Mouse (Mus musculus) embryonic facial prominence, embryonic 13.5 days (tissue): ENCODE measurements around the gene Znrf2. TPM values are rescaled to one million over a fixed set of nuclear protein-coding genes. Genes with fewer than 3 reads are reported as not detected.
"Not testable (repeated sequence)": the region's sequence is repeated elsewhere in the genome, so short reads cannot be mapped to it uniquely, and the experiment has no call there.

ENCODE experiments used
- ATAC-seq: fragments of 200-750 bp; cut with Nextera tagmentation; 2 replicates; pipeline ENCODE4 v1.8.0; 2017; ENCODE audit warnings: low read depth; ENCODE audit not compliant: insufficient number of reproducible peaks, insufficient read depth, low FRiP score, low TSS enrichment
- H3K27ac ChIP-seq: fragments of 300-500 bp; sonication (generic); 2 replicates; pipeline ENCODE4 v1.5.1; 2015; ENCODE audit warnings: moderate library complexity, mild to moderate bottlenecking, inconsistent platforms
- H3K27me3 ChIP-seq: fragments of 300-500 bp; sonication (generic); 2 replicates; pipeline ENCODE4 v1.6.1; 2015; ENCODE audit warnings: mild to moderate bottlenecking, inconsistent platforms
- H3K36me3 ChIP-seq: fragments of 300-500 bp; sonication (generic); 2 replicates; pipeline ENCODE4 v1.6.1; 2015; ENCODE audit warnings: mild to moderate bottlenecking, inconsistent platforms
- H3K4me1 ChIP-seq: fragments of 300-500 bp; sonication (generic); 2 replicates; pipeline ENCODE4 v1.6.1; 2015; ENCODE audit warnings: inconsistent platforms
- H3K4me2 ChIP-seq: fragments of 300-500 bp; sonication (generic); 2 replicates; pipeline ENCODE4 v1.6.1; 2015; ENCODE audit warnings: moderate library complexity, mild to moderate bottlenecking, inconsistent platforms
- H3K4me3 ChIP-seq: fragments of 300-500 bp; sonication (generic); 2 replicates; pipeline ENCODE4 v1.5.1; 2015; ENCODE audit warnings: mild to moderate bottlenecking, inconsistent platforms
- H3K9ac ChIP-seq: fragments of 300-500 bp; sonication (generic); 2 replicates; pipeline ENCODE4 v1.6.1; 2015; ENCODE audit warnings: mild to moderate bottlenecking, inconsistent platforms
- H3K9me3 ChIP-seq: fragments of 300-500 bp; sonication (generic); 2 replicates; pipeline ENCODE4 v1.6.1; 2016; ENCODE audit warnings: inconsistent platforms
- WGBS: fragments of 180-500 bp; shearing (Covaris S2); methylation state at CpG from one replicate; pipeline ENCODE4 v1.1.7; 2015; ENCODE audit warnings: mixed read lengths; 5-methylcytosine and 5-hydroxymethylcytosine counted together
- polyA plus RNA-seq: library from polyadenylated mRNA; unstranded; fragments of >200 nt; fragmentation: Nextera tagmentation; extraction: Ambion mirVana; gene quantifications from 2 replicates; pipeline ENCODE4 v1.2.1, GENCODE M21; 2015

Gene Znrf2
- polyA plus RNA-seq, 1 experiment from 2014 or later = 3.5 TPM

DNA sequence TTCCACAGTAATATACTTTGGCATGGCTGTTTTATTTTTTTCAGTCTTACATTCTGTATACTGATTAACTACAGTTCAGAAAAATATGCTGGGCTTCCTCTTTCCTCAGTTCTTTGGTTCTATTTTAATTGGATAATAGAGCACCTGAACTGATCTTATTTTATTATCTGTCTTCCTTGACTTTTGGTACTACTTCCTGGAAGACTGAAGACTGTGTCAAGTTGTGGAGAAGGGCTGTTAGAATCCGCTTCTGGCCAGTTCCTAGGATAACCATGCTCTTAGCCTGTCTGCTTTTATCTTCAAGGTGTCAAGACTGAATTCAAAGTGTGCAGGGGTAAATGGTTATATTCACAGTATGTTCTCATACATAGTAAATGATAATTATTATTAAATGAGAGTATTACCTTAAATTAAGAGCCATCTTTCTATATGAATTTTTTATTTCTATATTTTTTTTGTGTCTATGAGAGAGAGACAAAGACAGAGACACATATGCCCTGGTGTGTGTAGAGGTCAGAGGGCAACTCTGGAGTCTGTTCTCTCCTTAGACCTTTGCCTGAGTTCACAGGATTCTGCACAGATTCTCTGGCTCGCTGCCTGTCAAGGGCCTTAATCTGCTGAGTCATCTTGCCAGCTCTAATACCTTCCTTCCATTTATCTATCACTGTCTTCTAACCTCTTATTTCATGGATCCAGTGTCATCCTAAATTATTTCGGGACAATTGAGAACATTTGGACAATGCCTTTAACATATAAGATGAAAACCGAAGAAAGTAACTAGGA lies 39.3 kb downstream of the Znrf2 start:
- Histone ChIP-seq H3K4me2 (no peak overlapping the region), H3K27me3 (no peaks in the 10 kb centered on the region), H3K36me3 (no peaks in the 10 kb centered on the region), H3K27ac (no peak overlapping the region), H3K9me3 (no peaks in the 10 kb centered on the region), H3K9ac (no peak overlapping the region), H3K4me3 (no peak overlapping the region), H3K4me1 (no peaks in the 10 kb centered on the region)
- 58% methylated on average over 4 of the region's 4 CpGs for WGBS
- no peak for ATAC-seq

DNA sequence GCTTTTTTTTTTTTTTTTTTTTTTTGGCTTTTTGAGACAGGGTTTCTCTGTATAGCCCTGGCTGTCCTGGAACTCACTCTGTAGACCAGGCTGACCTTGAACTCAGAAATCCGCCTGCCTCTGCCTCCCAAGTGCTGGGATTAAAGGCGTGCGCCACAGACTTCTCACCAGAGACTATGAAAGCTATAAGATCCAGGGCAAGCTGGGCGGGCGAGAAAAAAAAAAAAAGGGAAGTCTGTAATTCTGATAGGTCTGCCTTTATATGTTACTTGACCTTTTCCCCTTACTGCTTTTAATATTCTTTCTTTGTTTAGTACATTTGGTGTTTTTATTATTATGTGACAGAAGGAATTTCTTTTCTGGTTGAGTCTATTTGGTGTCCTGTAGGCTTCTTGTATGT lies 42.4 kb downstream of the Znrf2 start:
- not testable (repeated sequence) for H3K9me3 ChIP-seq, H3K4me2 ChIP-seq, H3K4me1 ChIP-seq, ATAC-seq, H3K9ac ChIP-seq, H3K27me3 ChIP-seq, H3K27ac ChIP-seq, H3K4me3 ChIP-seq, H3K36me3 ChIP-seq
- 91% methylated on average over 5 of the region's 5 CpGs for WGBS

DNA sequence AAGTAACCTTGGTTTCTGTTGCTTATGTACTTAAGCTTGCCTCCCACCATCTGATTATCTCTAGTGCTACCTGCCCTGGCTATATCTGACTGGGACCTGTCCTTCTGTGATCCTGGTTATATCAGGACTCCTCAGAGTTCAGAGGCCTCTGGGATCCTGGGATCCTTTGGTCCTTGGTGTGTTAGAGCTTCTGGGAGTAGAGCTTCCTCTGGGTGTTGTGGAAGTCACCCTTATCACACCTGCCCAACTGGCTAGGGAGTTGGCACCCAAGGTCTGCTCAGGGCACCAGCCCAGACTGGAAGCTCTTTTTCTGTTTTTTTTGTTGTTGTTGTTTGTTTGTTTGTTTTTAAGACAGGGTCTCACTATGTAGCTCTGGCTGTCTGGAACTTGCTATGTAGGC lies 43.5 kb downstream of the Znrf2 start:
- Histone ChIP-seq H3K4me3 (no peak overlapping the region), H3K36me3 (peaks cover 5% of the 10 kb centered on the region; the same call in 1 of the 2 replicates), H3K9me3 (no peaks in the 10 kb centered on the region), H3K27me3 (no peaks in the 10 kb centered on the region), H3K9ac (no peak overlapping the region), H3K4me1 (no peaks in the 10 kb centered on the region), H3K27ac (no peak overlapping the region), H3K4me2 (no peak overlapping the region)
- ATAC-seq = no peak

DNA sequence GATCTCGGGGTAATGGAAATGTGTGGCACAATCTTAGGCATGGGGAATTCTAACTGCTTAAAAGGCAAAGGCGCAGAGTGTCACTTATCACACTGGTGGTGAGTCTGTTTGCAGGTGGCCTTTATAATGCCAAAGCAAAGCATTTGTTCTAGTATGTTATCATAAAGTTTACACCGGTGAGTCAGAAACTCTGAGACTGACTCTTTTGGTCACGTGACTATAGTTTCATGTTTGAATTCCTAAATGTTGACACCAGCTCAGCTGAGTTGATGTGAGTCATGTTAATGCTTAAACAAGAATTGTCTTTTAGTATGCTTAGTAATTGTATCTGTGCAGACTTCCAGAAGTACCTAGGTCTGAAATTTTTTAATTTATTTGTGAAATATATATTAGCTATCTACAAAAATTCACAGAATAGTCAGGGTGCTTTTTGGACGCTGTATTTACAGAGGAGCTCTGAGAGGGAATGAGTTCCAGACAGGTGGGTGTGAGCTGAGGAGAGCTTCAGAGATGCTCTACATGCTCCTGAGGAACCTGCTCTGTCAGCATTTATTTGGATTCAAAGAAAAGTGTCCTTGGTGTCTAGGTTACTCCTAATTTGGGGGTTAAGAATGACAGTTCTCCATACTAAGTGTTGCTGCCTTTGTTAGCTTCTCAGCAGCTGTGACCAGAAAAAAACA lies 50.2 kb downstream of the Znrf2 start:
- Histone ChIP-seq H3K27ac (no peak overlapping the region), H3K9ac (no peak overlapping the region), H3K4me3 (no peak overlapping the region), H3K36me3 (peaks cover 5% of the 10 kb centered on the region; the same call in 1 of the 2 replicates), H3K4me2 (no peak overlapping the region), H3K27me3 (no peaks in the 10 kb centered on the region), H3K4me1 (no peaks in the 10 kb centered on the region), H3K9me3 (no peaks in the 10 kb centered on the region)
- WGBS = 83% methylated on average over 5 of the region's 5 CpGs
- ATAC-seq = no peak

DNA sequence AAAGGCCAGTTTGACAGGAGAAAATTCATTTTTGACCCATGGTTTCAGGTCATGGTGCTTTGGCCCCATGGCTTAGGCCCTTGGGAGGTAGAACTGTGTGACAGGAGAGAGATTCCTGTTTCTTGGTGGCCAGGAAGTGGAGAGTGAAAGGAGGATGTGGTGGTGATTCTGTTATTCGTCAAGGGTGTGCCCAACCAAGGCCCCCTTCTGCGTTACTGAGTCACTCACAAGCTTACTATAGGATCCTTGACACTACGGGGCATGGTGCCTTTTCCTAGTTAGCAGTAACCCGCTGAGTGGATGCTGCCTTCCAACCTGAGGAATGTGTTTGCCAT lies 50.7 kb downstream of the Znrf2 start:
- WGBS = 63% methylated on average over 4 of the region's 4 CpGs
- Histone ChIP-seq H3K4me2 (no peak overlapping the region), H3K9me3 (no peaks in the 10 kb centered on the region), H3K27ac (no peak overlapping the region), H3K4me1 (no peaks in the 10 kb centered on the region), H3K9ac (no peak overlapping the region), H3K27me3 (no peaks in the 10 kb centered on the region), H3K36me3 (peaks cover 5% of the 10 kb centered on the region; the same call in 1 of the 2 replicates), H3K4me3 (no peak overlapping the region)
- ATAC-seq = no peak

DNA sequence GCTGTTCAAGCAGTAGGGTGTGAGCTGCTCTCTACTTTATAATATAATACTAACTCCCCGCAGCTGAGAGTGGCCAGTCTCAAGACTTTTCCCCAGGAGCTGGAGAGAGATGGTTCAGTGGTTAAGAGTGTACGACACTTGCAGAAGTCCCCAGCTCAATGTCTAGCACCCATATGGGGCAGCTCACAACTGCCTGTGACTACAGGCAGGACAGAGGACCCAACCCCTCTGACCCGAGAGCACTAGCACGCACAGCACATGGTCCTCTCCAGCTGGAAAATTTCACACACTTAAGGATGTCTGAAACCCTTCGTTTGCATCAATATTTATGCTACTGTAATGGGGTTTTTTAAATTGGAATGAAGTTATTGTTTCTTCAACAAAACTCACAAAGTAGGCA lies 56.3 kb downstream of the Znrf2 start:
- Histone ChIP-seq H3K27me3 (no peaks in the 10 kb centered on the region), H3K9ac (no peak overlapping the region), H3K27ac (no peak overlapping the region), H3K9me3 (no peaks in the 10 kb centered on the region), H3K4me3 (no peak overlapping the region), H3K36me3 (no peaks in the 10 kb centered on the region), H3K4me1 (peaks cover 4% of the 10 kb centered on the region; the same call in 1 of the 2 replicates), H3K4me2 (no peak overlapping the region)
- 78% methylated on average over 5 of the region's 5 CpGs for WGBS
- ATAC-seq = no peak

DNA sequence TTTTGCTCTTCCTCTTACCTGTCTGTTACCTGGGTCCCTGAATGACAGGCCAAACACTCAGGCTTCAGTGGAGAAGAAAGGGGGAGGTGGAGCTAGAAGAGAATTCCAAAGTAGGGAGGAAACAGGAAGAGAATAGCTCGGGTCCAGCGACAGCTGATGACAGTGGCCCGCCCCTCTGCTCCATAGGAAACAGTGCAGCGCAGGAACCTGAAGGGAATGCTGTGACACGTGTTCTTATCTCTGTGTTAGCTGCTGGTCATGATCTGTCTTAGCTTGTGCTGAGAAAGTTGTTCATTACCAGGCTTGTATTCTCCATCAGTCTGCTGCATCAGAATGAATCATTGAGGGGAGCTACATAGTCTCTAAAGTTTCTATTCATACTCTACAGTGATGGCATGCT lies 60.1 kb downstream of the Znrf2 start:
- Histone ChIP-seq H3K36me3 (peaks cover 5% of the 10 kb centered on the region; the same call in 1 of the 2 replicates), H3K4me3 (no peak overlapping the region), H3K4me1 (peaks cover 4% of the 10 kb centered on the region; the same call in 1 of the 2 replicates), H3K9me3 (no peaks in the 10 kb centered on the region), H3K9ac (no peak overlapping the region), H3K4me2 (no peak overlapping the region), H3K27me3 (no peaks in the 10 kb centered on the region), H3K27ac (no peak overlapping the region)
- no peak for ATAC-seq
- 41% methylated on average over 5 of the region's 5 CpGs for WGBS

DNA sequence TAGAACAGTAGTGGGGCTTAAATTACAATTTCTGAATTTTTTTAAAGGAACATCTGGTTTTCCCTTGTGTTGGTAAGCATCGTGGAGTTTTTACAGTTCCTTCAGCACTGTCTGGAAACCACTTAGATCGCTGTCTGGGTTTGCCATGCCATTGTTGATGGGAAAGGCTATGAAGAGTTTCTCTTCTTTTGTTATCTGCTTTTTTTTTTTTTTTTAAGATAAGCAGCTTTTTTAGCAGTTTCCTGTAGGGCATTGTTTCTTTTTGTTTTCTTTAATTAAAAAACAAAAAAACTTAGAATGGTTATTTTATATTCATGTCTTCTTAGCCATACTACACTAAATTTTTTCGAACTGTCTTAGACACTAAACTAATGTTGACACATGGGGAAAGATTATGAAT lies 60.9 kb downstream of the Znrf2 start:
- no peak for ATAC-seq
- Histone ChIP-seq H3K27ac (no peak overlapping the region), H3K27me3 (no peaks in the 10 kb centered on the region), H3K4me3 (no peak overlapping the region), H3K4me2 (no peak overlapping the region), H3K9ac (no peak overlapping the region), H3K4me1 (peaks cover 4% of the 10 kb centered on the region; the same call in 1 of the 2 replicates), H3K36me3 (peaks cover 5% of the 10 kb centered on the region; the same call in 1 of the 2 replicates), H3K9me3 (no peaks in the 10 kb centered on the region)
- 70% methylated on average over 3 of the region's 3 CpGs for WGBS

DNA sequence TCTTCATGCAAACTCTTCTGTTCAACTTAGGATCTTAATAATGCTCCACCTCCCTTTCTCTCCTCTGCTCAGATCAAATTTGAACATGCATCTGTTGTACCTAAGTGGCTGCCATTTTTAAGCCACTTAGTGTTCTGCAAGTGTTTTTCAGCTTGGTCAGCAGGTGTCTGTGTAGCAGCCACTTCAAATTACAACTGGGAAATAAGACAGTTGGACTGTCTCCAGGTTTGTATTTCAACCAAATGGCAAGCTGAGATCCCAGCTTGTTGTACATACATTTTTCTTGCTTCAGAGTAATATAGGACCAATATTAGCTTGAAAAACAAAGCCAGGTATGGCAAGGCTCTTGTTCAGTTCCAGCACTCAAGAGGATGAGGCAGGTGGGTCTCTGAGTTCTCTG lies 61.8 kb downstream of the Znrf2 start:
- Histone ChIP-seq H3K27ac (no peak overlapping the region), H3K27me3 (no peaks in the 10 kb centered on the region), H3K9ac (no peak overlapping the region), H3K36me3 (peaks cover 5% of the 10 kb centered on the region; the same call in 1 of the 2 replicates), H3K4me2 (no peak overlapping the region), H3K4me3 (no peak overlapping the region), H3K9me3 (no peaks in the 10 kb centered on the region), H3K4me1 (no peaks in the 10 kb centered on the region)
- ATAC-seq = no peak

DNA sequence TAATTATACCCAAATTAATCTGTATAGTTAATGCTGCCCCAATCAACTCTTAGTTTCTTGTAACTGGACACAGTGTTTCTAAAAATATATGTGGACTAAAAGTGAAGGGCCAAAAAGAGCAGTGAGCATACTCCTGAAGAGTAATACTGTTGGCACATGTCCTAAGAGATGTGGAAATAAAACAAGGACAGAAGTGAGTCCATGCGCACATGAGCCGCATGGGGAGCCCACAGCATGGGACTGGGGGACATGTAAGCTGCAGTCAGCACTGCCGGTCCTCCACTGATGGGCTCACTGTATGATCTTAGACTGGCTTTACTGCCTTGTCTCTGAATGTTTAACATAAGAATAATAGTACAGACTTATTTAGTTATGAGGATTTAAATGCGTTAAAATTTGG lies 63.4 kb downstream of the Znrf2 start:
- Histone ChIP-seq H3K27me3 (no peaks in the 10 kb centered on the region), H3K4me2 (no peak overlapping the region), H3K4me3 (no peak overlapping the region), H3K4me1 (no peaks in the 10 kb centered on the region), H3K36me3 (peaks cover 5% of the 10 kb centered on the region; the same call in 1 of the 2 replicates), H3K9me3 (no peaks in the 10 kb centered on the region), H3K27ac (no peak overlapping the region), H3K9ac (no peak overlapping the region)
- WGBS = 93% methylated on average over 4 of the region's 4 CpGs
- ATAC-seq = no peak

DNA sequence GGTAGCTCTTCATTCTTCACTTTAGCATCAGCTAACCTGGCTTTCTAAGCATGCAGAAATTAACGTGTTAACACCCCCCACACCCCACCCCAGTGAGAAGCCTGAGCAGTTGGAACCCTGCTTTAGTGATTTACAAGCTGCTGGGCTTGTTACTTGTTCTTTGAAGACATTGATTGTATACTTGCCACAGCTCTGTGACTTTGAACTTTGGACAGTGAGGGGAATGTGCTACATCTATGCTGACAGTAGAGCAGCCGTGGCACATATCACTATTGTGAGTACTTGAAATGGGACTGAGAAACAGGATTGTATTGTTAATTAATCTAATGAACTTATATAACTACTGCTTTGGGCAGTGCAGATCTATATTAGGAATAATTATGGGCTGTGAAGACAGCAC lies 66.7 kb downstream of the Znrf2 start:
- no peaks in the 10 kb centered on the region for H3K4me1 ChIP-seq
- no peaks in the 10 kb centered on the region for H3K9me3 ChIP-seq
- H3K27me3 ChIP-seq = no peaks in the 10 kb centered on the region
- no peak overlapping the region for H3K4me3 ChIP-seq
- H3K36me3 ChIP-seq = peaks cover 5% of the 10 kb centered on the region; the same call in 1 of the 2 replicates
- H3K4me2 ChIP-seq = no peak overlapping the region
- ATAC-seq = no peak
- H3K9ac ChIP-seq = no peak overlapping the region
- no peak overlapping the region for H3K27ac ChIP-seq
- WGBS = 85% methylated on average over 2 of the region's 2 CpGs

DNA sequence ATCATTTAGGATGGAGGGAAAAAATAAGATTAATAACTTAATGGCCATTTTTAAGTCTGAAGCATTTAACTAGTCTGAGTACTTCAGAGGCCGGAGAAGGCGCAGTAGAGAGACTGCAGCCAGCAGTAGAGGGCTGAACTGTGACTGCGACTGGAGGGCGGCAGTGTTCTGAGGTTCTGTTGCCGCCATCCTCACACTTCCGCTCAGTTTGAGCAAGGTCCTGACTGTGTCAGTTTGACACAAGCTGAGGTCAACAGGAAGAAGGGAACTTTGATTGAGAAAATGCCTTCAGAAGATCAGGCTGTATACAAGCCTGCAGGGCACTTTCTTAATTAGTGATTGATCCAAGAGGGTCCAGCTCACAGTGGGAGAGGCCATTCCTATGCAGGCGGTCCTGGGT lies 69.5 kb downstream of the Znrf2 start:
- ATAC-seq = no peak
- H3K4me3 ChIP-seq = no peak overlapping the region

More for the DNA sequence above, 69.5 kb downstream of the Znrf2 start:
- WGBS = 52% methylated on average over 7 of the region's 7 CpGs
- Histone ChIP-seq H3K9me3 (no peaks in the 10 kb centered on the region), H3K27ac (no peak overlapping the region), H3K4me1 (no peaks in the 10 kb centered on the region), H3K27me3 (no peaks in the 10 kb centered on the region), H3K36me3 (no peaks in the 10 kb centered on the region), H3K4me2 (no peak overlapping the region), H3K9ac (no peak overlapping the region)
